Mouse (Mus musculus) stomach, postnatal 0 days (tissue): Measurements from ENCODE around the gene Drd4. TPM values are rescaled to one million over a fixed set of nuclear protein-coding genes. Genes with fewer than 3 reads are reported as not detected.

Source experiments
- ATAC-seq: fragments of 200-750 bp; cut with Nextera tagmentation; 2 replicates; pipeline ENCODE4 v1.8.0; 2017; ENCODE audit not compliant: low FRiP score, low TSS enrichment
- DNase-seq: peaks from one replicate; pipeline ENCODE4 v3.0.0-alpha.2; 2016; ENCODE audit warnings: low spot score
- H3K27ac ChIP-seq: fragments of 300-500 bp; sonication (generic); replicated peaks from 2 replicates; pipeline ENCODE4 v1.5.1; 2014; ENCODE audit warnings: mild to moderate bottlenecking, control low read depth
- H3K27me3 ChIP-seq: fragments of 300-500 bp; sonication (generic); 2 replicates; pipeline ENCODE4 v1.6.1; 2014; ENCODE audit warnings: low read length; ENCODE audit not compliant: control insufficient read depth, insufficient read depth
- H3K36me3 ChIP-seq: fragments of 300-500 bp; sonication (generic); 2 replicates; pipeline ENCODE4 v1.6.1; 2014; ENCODE audit warnings: low read length, mixed read lengths; ENCODE audit not compliant: control insufficient read depth, insufficient read depth
- H3K4me1 ChIP-seq: fragments of 300-500 bp; sonication (generic); replicated peaks from 2 replicates; pipeline ENCODE4 v1.6.1; 2014; ENCODE audit warnings: antibody characterized with exemption; ENCODE audit not compliant: control insufficient read depth, insufficient read depth
- H3K4me2 ChIP-seq: fragments of 300-500 bp; sonication (generic); replicated peaks from 2 replicates; pipeline ENCODE4 v1.6.1; 2014; ENCODE audit warnings: low read depth, mild to moderate bottlenecking, control low read depth, moderate library complexity
- H3K4me3 ChIP-seq: fragments of 300-500 bp; sonication (generic); 2 replicates; pipeline ENCODE4 v1.5.1; 2014; ENCODE audit warnings: low read depth, low read length, control low read depth
- H3K9ac ChIP-seq: fragments of 300-500 bp; sonication (generic); 2 replicates; pipeline ENCODE4 v1.6.1; 2014; ENCODE audit warnings: mild to moderate bottlenecking, low read length, control low read depth, mixed read lengths
- H3K9me3 ChIP-seq: fragments of 300-500 bp; sonication (generic); 2 replicates; pipeline ENCODE4 v1.6.1; 2016; ENCODE audit warnings: low read length; ENCODE audit not compliant: control insufficient read depth
- CTCF ChIP-seq: IDR thresholded peaks from 2 replicates; pipeline ENCODE4 v1.5.1; 2016; ENCODE audit warnings: antibody characterized with exemption, low read depth, mild to moderate bottlenecking, moderate library complexity
- EP300 ChIP-seq: optimal IDR thresholded peaks from 2 replicates; pipeline ENCODE3; 2016; ENCODE audit warnings: antibody characterized with exemption
- WGBS: fragments of 180-500 bp; shearing (Covaris S2); extraction: QIAGEN DNeasy Blood & Tissue Kit; methylation state at CpG from one replicate; pipeline ENCODE4 v1.1.7; 2014; 5-methylcytosine and 5-hydroxymethylcytosine counted together
- polyA plus RNA-seq: library from polyadenylated mRNA; unstranded; fragments of >200 nt; fragmentation: Nextera tagmentation; extraction: Ambion mirVana; gene quantifications from 2 replicates; pipeline ENCODE4 v1.2.1, GENCODE M21; 2015

Drd4 gene
- polyA plus RNA-seq, 1 experiment from 2014 or later: 0.06 TPM

GRCm38 (mm10) chr7:141297926-141298650 lies 6.3 kb downstream of the Drd4 start:
- Histone ChIP-seq H3K27ac (no peak overlapping the region), H3K4me2 (no peak overlapping the region), H3K27me3 (peaks cover 6% of the 10 kb centered on the region; the same call in 1 of the 2 replicates), H3K36me3 (peaks cover 15% of the 10 kb centered on the region; the same call in 1 of the 2 replicates), H3K9me3 (no peaks in the 10 kb centered on the region), H3K9ac (no peak overlapping the region), H3K4me1 (no peaks in the 10 kb centered on the region), H3K4me3 (no peak overlapping the region)
- ATAC-seq: no peak
- TF ChIP-seq CTCF (no peak), EP300 (no peak)
- 73% methylated on average over 3 of the region's 3 CpGs for WGBS
- no peak for DNase-seq

GRCm38 (mm10) chr7:141299175-141299574 lies 7.4 kb downstream of the Drd4 start:
- Histone ChIP-seq H3K4me1 (no peaks in the 10 kb centered on the region), H3K27ac (no peak overlapping the region), H3K9me3 (no peaks in the 10 kb centered on the region), H3K4me3 (no peak overlapping the region), H3K36me3 (peaks cover 19% of the 10 kb centered on the region; the same call in 1 of the 2 replicates), H3K27me3 (peaks cover 4% of the 10 kb centered on the region; the same call in 1 of the 2 replicates), H3K9ac (no peak overlapping the region), H3K4me2 (no peak overlapping the region)
- TF ChIP-seq CTCF (no peak), EP300 (no peak)
- no peak for ATAC-seq
- WGBS: 92% methylated on average over 8 of the region's 8 CpGs
- DNase-seq: no peak

- Histone ChIP-seq H3K4me3 (no peak overlapping the region), H3K4me2 (no peak overlapping the region), H3K36me3 (peaks cover 28% of the 10 kb centered on the region), H3K4me1 (no peaks in the 10 kb centered on the region), H3K27ac (no peak overlapping the region), H3K9me3 (no peaks in the 10 kb centered on the region), H3K9ac (no peak overlapping the region), H3K27me3 (no peaks in the 10 kb centered on the region)
- WGBS: 96% methylated on average over 9 of the region's 9 CpGs
- DNase-seq: no peak
- no peak for ATAC-seq
- TF ChIP-seq CTCF (no peak), EP300 (no peak)
These were observed 9.6 kb downstream of the Drd4 start for GRCm38 (mm10) chr7:141301386-141301785.

GRCm38 (mm10) chr7:141302702-141303268 lies 11.0 kb downstream of the Drd4 start:
- Histone ChIP-seq H3K4me1 (no peaks in the 10 kb centered on the region), H3K36me3 (peaks cover 38% of the 10 kb centered on the region), H3K9me3 (no peaks in the 10 kb centered on the region), H3K9ac (no peak overlapping the region), H3K4me3 (no peak overlapping the region), H3K27ac (no peak overlapping the region), H3K27me3 (no peaks in the 10 kb centered on the region), H3K4me2 (no peak overlapping the region)
- WGBS: 88% methylated on average over 1 of the region's 1 CpGs
- TF ChIP-seq CTCF (no peak), EP300 (no peak)
- no peak for DNase-seq
- ATAC-seq: no peak

- no peaks in the 10 kb centered on the region for H3K27me3 ChIP-seq
- H3K4me2 ChIP-seq: no peak overlapping the region
- H3K36me3 ChIP-seq: peaks cover 41% of the 10 kb centered on the region
- no peak overlapping the region for H3K4me3 ChIP-seq
- H3K27ac ChIP-seq: no peak overlapping the region
- TF ChIP-seq EP300 (no peak), CTCF (no peak)
- 80% methylated on average over 4 of the region's 4 CpGs for WGBS
- no peak for DNase-seq
- no peak for ATAC-seq
- no peak overlapping the region for H3K9ac ChIP-seq
- no peaks in the 10 kb centered on the region for H3K4me1 ChIP-seq
- no peaks in the 10 kb centered on the region for H3K9me3 ChIP-seq
These were observed 12.7 kb downstream of the Drd4 start for GRCm38 (mm10) chr7:141304537-141304936.

- DNase-seq: no peak
- TF ChIP-seq EP300 (no peak), CTCF (no peak)
- Histone ChIP-seq H3K4me1 (no peaks in the 10 kb centered on the region), H3K27ac (no peak overlapping the region), H3K4me3 (no peak overlapping the region), H3K36me3 (peaks cover 39% of the 10 kb centered on the region), H3K4me2 (no peak overlapping the region), H3K9ac (no peak overlapping the region), H3K9me3 (no peaks in the 10 kb centered on the region), H3K27me3 (no peaks in the 10 kb centered on the region)
- ATAC-seq: no peak
- 90% methylated on average over 2 of the region's 2 CpGs for WGBS
These were observed 22.6 kb downstream of the Drd4 start for GRCm38 (mm10) chr7:141314416-141314815.
